Mouse (Mus musculus): ENCODE measurements around the gene Chit1. TPM values are rescaled to one million over a fixed set of nuclear protein-coding genes. Genes with fewer than 3 reads are reported as not detected.

Gene Chit1
- 0.31 and 0.46 TPM in 2 replicates for polyA plus RNA-seq (2015; fragmentation: Nextera tagmentation; extraction: Ambion mirVana)

GRCm38 (mm10) chr1:134110979-134111378, at the start of gene Chit1:
Chit1 (plus strand) TSS chr1:134111242.
- no peak for ATAC-seq (replicated peaks; ENCODE audit: extremely low read depth, insufficient read depth, low FRiP score)
- 0 out of 2 replicates have a peak, but pooled peaks cover 2% of the 10 kb centered on the region for H3K27me3 ChIP-seq (ENCODE audit: control insufficient read depth, insufficient read depth, low read length)
- no peaks in the 10 kb centered on the region; the same call in 1 of the 2 replicates for H3K4me1 ChIP-seq (ENCODE audit: control insufficient read depth, insufficient read depth, low read length)
- no peak within 1 kb of the TSS for H3K9ac ChIP-seq (ENCODE audit: low read length)
- no peak within 1 kb of the TSS for H3K27ac ChIP-seq (ENCODE audit: low read length)
- H3K36me3 ChIP-seq (ENCODE audit: control insufficient read depth, insufficient read depth): no peaks in the 10 kb centered on the region
- H3K9me3 ChIP-seq (replicated peaks; ENCODE audit: control insufficient read depth, low read length): no peaks in the 10 kb centered on the region
- 71% methylated on average over 4 of the region's 4 CpGs for WGBS
- H3K4me2 ChIP-seq (ENCODE audit: low read depth, low read length): no peak within 1 kb of the TSS
- no peak within 1 kb of the TSS for H3K4me3 ChIP-seq (ENCODE audit: low read length)

GRCm38 (mm10) chr1:134061915-134062314, 49.1 kb upstream of the Chit1 start:
- peak overlapping the region; percentile 99 for H3K27ac ChIP-seq (ENCODE audit: low read length)
- no peak overlapping the region; the same call in 1 of the 2 replicates for H3K9ac ChIP-seq (ENCODE audit: low read length)
- H3K9me3 ChIP-seq (replicated peaks; ENCODE audit: control insufficient read depth, low read length): no peaks in the 10 kb centered on the region
- H3K4me2 ChIP-seq (ENCODE audit: low read depth, low read length): peak overlapping the region; percentile 88; the same call in 1 of the 2 replicates
- no peak overlapping the region for H3K4me3 ChIP-seq (ENCODE audit: low read length)
- peaks cover 60% of the 10 kb centered on the region for H3K4me1 ChIP-seq (ENCODE audit: control insufficient read depth, insufficient read depth, low read length)
- no peak for ATAC-seq (replicated peaks; ENCODE audit: extremely low read depth, insufficient read depth, low FRiP score)
- H3K36me3 ChIP-seq (ENCODE audit: control insufficient read depth, insufficient read depth): no peaks in the 10 kb centered on the region
- no peaks in the 10 kb centered on the region for H3K27me3 ChIP-seq (ENCODE audit: control insufficient read depth, insufficient read depth, low read length)
- 69% methylated on average over 3 of the region's 3 CpGs for WGBS

GRCm38 (mm10) chr1:134062411-134063085, 48.5 kb upstream of the Chit1 start:
- no peaks in the 10 kb centered on the region for H3K36me3 ChIP-seq (ENCODE audit: control insufficient read depth, insufficient read depth)
- H3K27ac ChIP-seq (ENCODE audit: low read length): peak overlapping the region; percentile 99
- H3K4me2 ChIP-seq (ENCODE audit: low read depth, low read length): peak overlapping the region; percentile 61
- H3K9me3 ChIP-seq (replicated peaks; ENCODE audit: control insufficient read depth, low read length): no peaks in the 10 kb centered on the region
- WGBS: 16% methylated on average over 11 of the region's 11 CpGs
- no peak for ATAC-seq (replicated peaks; ENCODE audit: extremely low read depth, insufficient read depth, low FRiP score)
- H3K9ac ChIP-seq (ENCODE audit: low read length): peak overlapping the region; percentile 79
- H3K4me3 ChIP-seq (ENCODE audit: low read length): peak overlapping the region; percentile 35
- peaks cover 63% of the 10 kb centered on the region for H3K4me1 ChIP-seq (ENCODE audit: control insufficient read depth, insufficient read depth, low read length)
- no peaks in the 10 kb centered on the region for H3K27me3 ChIP-seq (ENCODE audit: control insufficient read depth, insufficient read depth, low read length)

GRCm38 (mm10) chr1:134063086-134063772, 47.8 kb upstream of the Chit1 start:
- peaks cover 63% of the 10 kb centered on the region for H3K4me1 ChIP-seq (ENCODE audit: control insufficient read depth, insufficient read depth, low read length)
- peak overlapping the region; percentile 99 for H3K27ac ChIP-seq (ENCODE audit: low read length)
- H3K9ac ChIP-seq (ENCODE audit: low read length): peak overlapping the region; percentile 79
- WGBS: 3% methylated on average over 33 of the region's 33 CpGs
- peak; percentile 7; the same call in 1 of the 2 replicates for ATAC-seq (replicated peaks; ENCODE audit: extremely low read depth, insufficient read depth, low FRiP score)
- H3K4me3 ChIP-seq (ENCODE audit: low read length): peak overlapping the region; percentile 35
- no peaks in the 10 kb centered on the region for H3K27me3 ChIP-seq (ENCODE audit: control insufficient read depth, insufficient read depth, low read length)
- no peaks in the 10 kb centered on the region for H3K9me3 ChIP-seq (replicated peaks; ENCODE audit: control insufficient read depth, low read length)
- peak overlapping the region; percentile 61 for H3K4me2 ChIP-seq (ENCODE audit: low read depth, low read length)
- no peaks in the 10 kb centered on the region for H3K36me3 ChIP-seq (ENCODE audit: control insufficient read depth, insufficient read depth)

GRCm38 (mm10) chr1:134063773-134064125, 47.3 kb upstream of the Chit1 start:
- Histone ChIP-seq H3K4me1 (ENCODE audit: control insufficient read depth, insufficient read depth, low read length) (peaks cover 63% of the 10 kb centered on the region), H3K27me3 (ENCODE audit: control insufficient read depth, insufficient read depth, low read length) (no peaks in the 10 kb centered on the region), H3K9ac (ENCODE audit: low read length) (peak overlapping the region; percentile 79), H3K9me3 (replicated peaks; ENCODE audit: control insufficient read depth, low read length) (no peaks in the 10 kb centered on the region), H3K36me3 (ENCODE audit: control insufficient read depth, insufficient read depth) (no peaks in the 10 kb centered on the region), H3K4me3 (ENCODE audit: low read length) (peak overlapping the region; percentile 35; the same call in 1 of the 2 replicates), H3K27ac (ENCODE audit: low read length) (peak overlapping the region; percentile 99), H3K4me2 (ENCODE audit: low read depth, low read length) (peak overlapping the region; percentile 61)
- no peak for ATAC-seq (replicated peaks; ENCODE audit: extremely low read depth, insufficient read depth, low FRiP score)
- WGBS: 24% methylated on average over 9 of the region's 9 CpGs

GRCm38 (mm10) chr1:134064296-134064831, 46.7 kb upstream of the Chit1 start:
- no peak overlapping the region for H3K4me3 ChIP-seq (ENCODE audit: low read length)
- H3K27ac ChIP-seq (ENCODE audit: low read length): peak overlapping the region; percentile 99
- H3K9me3 ChIP-seq (replicated peaks; ENCODE audit: control insufficient read depth, low read length): no peaks in the 10 kb centered on the region
- no peaks in the 10 kb centered on the region for H3K27me3 ChIP-seq (ENCODE audit: control insufficient read depth, insufficient read depth, low read length)
- ATAC-seq (replicated peaks; ENCODE audit: extremely low read depth, insufficient read depth, low FRiP score): no peak
- 82% methylated on average over 2 of the region's 2 CpGs for WGBS
- H3K9ac ChIP-seq (ENCODE audit: low read length): peak overlapping the region; percentile 79; the same call in 1 of the 2 replicates
- no peaks in the 10 kb centered on the region for H3K36me3 ChIP-seq (ENCODE audit: control insufficient read depth, insufficient read depth)
- H3K4me1 ChIP-seq (ENCODE audit: control insufficient read depth, insufficient read depth, low read length): peaks cover 63% of the 10 kb centered on the region
- no peak overlapping the region; the same call in 1 of the 2 replicates for H3K4me2 ChIP-seq (ENCODE audit: low read depth, low read length)

GRCm38 (mm10) chr1:134065241-134065809, 45.7 kb upstream of the Chit1 start:
- Histone ChIP-seq H3K36me3 (ENCODE audit: control insufficient read depth, insufficient read depth) (no peaks in the 10 kb centered on the region), H3K4me2 (ENCODE audit: low read depth, low read length) (no peak overlapping the region), H3K27me3 (ENCODE audit: control insufficient read depth, insufficient read depth, low read length) (no peaks in the 10 kb centered on the region), H3K4me1 (ENCODE audit: control insufficient read depth, insufficient read depth, low read length) (peaks cover 58% of the 10 kb centered on the region), H3K9me3 (replicated peaks; ENCODE audit: control insufficient read depth, low read length) (no peaks in the 10 kb centered on the region), H3K27ac (ENCODE audit: low read length) (peak overlapping the region; percentile 99), H3K9ac (ENCODE audit: low read length) (no peak overlapping the region), H3K4me3 (ENCODE audit: low read length) (no peak overlapping the region)
- WGBS: 58% methylated on average over 4 of the region's 4 CpGs
- no peak for ATAC-seq (replicated peaks; ENCODE audit: extremely low read depth, insufficient read depth, low FRiP score)

- H3K27ac ChIP-seq (ENCODE audit: low read length): peak overlapping the region; percentile 26
- no peaks in the 10 kb centered on the region for H3K9me3 ChIP-seq (replicated peaks; ENCODE audit: control insufficient read depth, low read length)
- H3K4me3 ChIP-seq (ENCODE audit: low read length): no peak overlapping the region
- H3K27me3 ChIP-seq (ENCODE audit: control insufficient read depth, insufficient read depth, low read length): no peaks in the 10 kb centered on the region
- H3K9ac ChIP-seq (ENCODE audit: low read length): no peak overlapping the region
- WGBS: 56% methylated on average over 3 of the region's 3 CpGs
- H3K4me2 ChIP-seq (ENCODE audit: low read depth, low read length): no peak overlapping the region
- H3K4me1 ChIP-seq (ENCODE audit: control insufficient read depth, insufficient read depth, low read length): peaks cover 55% of the 10 kb centered on the region
- no peaks in the 10 kb centered on the region for H3K36me3 ChIP-seq (ENCODE audit: control insufficient read depth, insufficient read depth)
- no peak for ATAC-seq (replicated peaks; ENCODE audit: extremely low read depth, insufficient read depth, low FRiP score)
These were observed 44.5 kb upstream of the Chit1 start for GRCm38 (mm10) chr1:134066554-134066953.

All from heart, embryonic 16.5 days (tissue).